Mouse (Mus musculus): ENCODE data around the gene B230219D22Rik. TPM values are rescaled to one million over a fixed set of nuclear protein-coding genes. Genes with fewer than 3 reads are reported as not detected.

B230219D22Rik gene
- polyA plus RNA-seq, 1 experiment from 2014 or later: 10.8 TPM

DNA sequence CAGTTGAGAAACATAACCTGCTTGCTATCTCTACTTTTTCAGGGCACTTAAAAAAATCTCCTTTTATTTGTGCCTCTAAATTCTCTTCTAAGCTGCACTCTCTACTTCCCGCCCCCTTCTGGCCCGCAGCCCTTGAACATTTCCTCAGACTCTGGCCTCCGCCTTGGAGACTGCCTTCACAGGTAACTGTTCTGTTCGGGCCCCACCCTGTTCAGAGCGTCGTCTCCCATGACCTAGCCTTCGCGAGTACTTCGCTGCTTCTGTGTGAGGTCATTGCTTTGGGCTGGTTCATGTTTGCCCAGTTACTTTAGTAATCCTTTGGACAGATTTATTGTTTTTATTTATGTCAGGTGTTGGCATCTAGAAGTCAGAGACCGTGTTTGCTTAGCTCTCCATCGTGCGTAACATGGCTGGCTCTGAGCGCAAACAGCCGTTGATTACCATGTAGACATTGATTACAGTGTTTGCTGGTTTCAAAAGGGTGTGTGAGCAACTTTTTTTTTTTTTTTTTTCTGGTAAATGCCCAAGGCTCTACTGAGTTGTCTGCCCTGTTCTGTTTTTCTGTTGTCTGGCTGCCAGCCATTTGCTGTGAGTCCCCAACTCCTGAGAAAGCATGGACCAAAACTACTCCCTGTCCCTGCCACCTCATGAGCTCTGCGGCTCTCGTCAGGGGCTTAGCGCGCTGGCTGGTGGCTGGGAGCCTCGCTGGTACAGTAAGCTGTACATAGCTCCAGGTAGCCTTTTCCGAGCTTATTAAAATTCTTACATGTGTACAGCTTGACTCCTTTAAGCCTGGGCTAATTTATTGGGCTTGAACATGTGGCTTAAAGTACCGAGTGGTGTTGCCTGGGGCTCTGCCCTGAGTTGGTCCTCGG, 40.9 kb downstream of the B230219D22Rik start:
- H3K9ac ChIP-seq (ENCODE audit: low read depth, low read length): no peak overlapping the region
- no peak overlapping the region for H3K27ac ChIP-seq (ENCODE audit: low read length)
- WGBS (ENCODE audit: insufficient replicate concordance): 81% methylated on average over 22 of the region's 22 CpGs
- H3K4me2 ChIP-seq (ENCODE audit: low read depth, low read length): no peak overlapping the region
- ATAC-seq (ENCODE audit: low read depth): no peak
- H3K27me3 ChIP-seq (ENCODE audit: control insufficient read depth, insufficient read depth, low read depth, low read length): no peaks in the 10 kb centered on the region
- no peaks in the 10 kb centered on the region for H3K36me3 ChIP-seq (ENCODE audit: control insufficient read depth, insufficient read depth)
- H3K4me1 ChIP-seq (ENCODE audit: control insufficient read depth, low read depth, low read length): no peaks in the 10 kb centered on the region
- H3K4me3 ChIP-seq (ENCODE audit: low read depth, low read length): no peak overlapping the region
- no peaks in the 10 kb centered on the region for H3K9me3 ChIP-seq (replicated peaks; ENCODE audit: control insufficient read depth, low read length)

DNA sequence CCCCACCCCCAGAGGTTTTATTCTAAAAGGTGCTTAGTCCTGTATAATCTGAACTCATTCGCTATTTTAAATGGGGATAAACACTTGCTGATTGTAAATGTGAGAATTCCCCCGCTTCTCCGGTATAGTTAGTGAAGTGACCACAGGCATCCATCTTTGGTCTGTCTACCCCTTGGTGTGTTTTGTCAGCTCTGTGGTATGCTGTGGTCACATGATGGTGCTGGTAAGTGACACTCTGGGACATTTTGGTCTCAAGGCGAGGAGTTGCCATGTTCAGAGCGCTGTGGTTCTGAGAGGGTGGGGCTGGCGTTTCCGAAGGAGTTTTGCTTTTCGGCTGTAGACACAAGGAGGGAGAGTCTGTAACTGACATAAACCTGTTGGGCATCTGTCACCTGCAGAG, 45.0 kb downstream of the B230219D22Rik start:
- H3K4me2 ChIP-seq (ENCODE audit: low read depth, low read length): no peak overlapping the region
- no peaks in the 10 kb centered on the region for H3K9me3 ChIP-seq (replicated peaks; ENCODE audit: control insufficient read depth, low read length)
- no peak for ATAC-seq (ENCODE audit: low read depth)
- no peak overlapping the region for H3K27ac ChIP-seq (ENCODE audit: low read length)
- H3K4me1 ChIP-seq (ENCODE audit: control insufficient read depth, low read depth, low read length): no peaks in the 10 kb centered on the region
- no peak overlapping the region for H3K9ac ChIP-seq (ENCODE audit: low read depth, low read length)
- no peak overlapping the region for H3K4me3 ChIP-seq (ENCODE audit: low read depth, low read length)
- H3K27me3 ChIP-seq (ENCODE audit: control insufficient read depth, insufficient read depth, low read depth, low read length): no peaks in the 10 kb centered on the region
- no peaks in the 10 kb centered on the region for H3K36me3 ChIP-seq (ENCODE audit: control insufficient read depth, insufficient read depth)
- 90% methylated on average over 8 of the region's 8 CpGs for WGBS (ENCODE audit: insufficient replicate concordance)

DNA sequence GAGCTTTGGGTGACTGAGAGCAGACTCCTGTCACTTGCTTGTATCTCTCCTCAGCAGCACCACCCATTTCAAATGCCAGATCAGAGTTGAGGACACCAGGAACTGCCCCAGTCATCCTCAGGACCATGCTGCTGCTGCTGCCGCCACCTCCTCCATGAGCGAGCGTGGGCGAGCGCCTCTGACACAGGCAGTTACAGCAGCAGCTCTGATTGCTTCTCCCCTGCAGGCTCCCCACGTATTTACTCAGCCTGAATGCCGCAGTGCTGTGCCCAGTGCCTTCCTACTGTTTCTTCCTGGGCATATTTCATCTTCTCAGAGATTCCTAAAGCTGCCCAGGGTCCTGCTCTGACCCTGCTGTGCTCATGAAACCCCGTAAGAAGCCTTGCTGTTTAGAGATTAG, 49.4 kb downstream of the B230219D22Rik start:
- Histone ChIP-seq H3K4me1 (ENCODE audit: control insufficient read depth, low read depth, low read length) (no peaks in the 10 kb centered on the region), H3K36me3 (ENCODE audit: control insufficient read depth, insufficient read depth) (no peaks in the 10 kb centered on the region), H3K4me3 (ENCODE audit: low read depth, low read length) (no peak overlapping the region), H3K27ac (ENCODE audit: low read length) (no peak overlapping the region), H3K9me3 (replicated peaks; ENCODE audit: control insufficient read depth, low read length) (no peaks in the 10 kb centered on the region), H3K9ac (ENCODE audit: low read depth, low read length) (no peak overlapping the region), H3K27me3 (ENCODE audit: control insufficient read depth, insufficient read depth, low read depth, low read length) (no peaks in the 10 kb centered on the region), H3K4me2 (ENCODE audit: low read depth, low read length) (no peak overlapping the region)
- no peak for ATAC-seq (ENCODE audit: low read depth)
- WGBS (ENCODE audit: insufficient replicate concordance): 72% methylated on average over 8 of the region's 8 CpGs

Other genes starting within 250 kb of the B230219D22Rik start
- 10.4 and 12.1 TPM in 2 replicates for gene Grk6, start 248.1 kb upstream of the B230219D22Rik start, polyA plus RNA-seq (2015; fragmentation: Nextera tagmentation; extraction: Ambion mirVana)
- gene Prr7, start 228.9 kb upstream of the B230219D22Rik start, polyA plus RNA-seq (2015; fragmentation: Nextera tagmentation; extraction: Ambion mirVana): not detected in 2 replicates
- 6.1 and 7.7 TPM in 2 replicates for gene Dbn1, start 205.0 kb upstream of the B230219D22Rik start, polyA plus RNA-seq (2015; fragmentation: Nextera tagmentation; extraction: Ambion mirVana)
- 24.4 and 27.9 TPM in 2 replicates for gene Pdlim7, start 179.4 kb upstream of the B230219D22Rik start, polyA plus RNA-seq (2015; fragmentation: Nextera tagmentation; extraction: Ambion mirVana)
- gene Dok3, start 163.8 kb upstream of the B230219D22Rik start, polyA plus RNA-seq (2015; fragmentation: Nextera tagmentation; extraction: Ambion mirVana): 9.3 and 10.9 TPM in 2 replicates
- 20.9 and 22.0 TPM in 2 replicates for gene Ddx41, start 156.5 kb upstream of the B230219D22Rik start, polyA plus RNA-seq (2015; fragmentation: Nextera tagmentation; extraction: Ambion mirVana)
- 8.4 and 8.7 TPM in 2 replicates for gene Fam193b, start 122.0 kb upstream of the B230219D22Rik start, polyA plus RNA-seq (2015; fragmentation: Nextera tagmentation; extraction: Ambion mirVana)
- 55.7 and 63.6 TPM in 2 replicates for gene Tmed9, start 119.4 kb upstream of the B230219D22Rik start, polyA plus RNA-seq (2015; fragmentation: Nextera tagmentation; extraction: Ambion mirVana)
- gene B4galt7, start 93.2 kb upstream of the B230219D22Rik start, polyA plus RNA-seq (2015; fragmentation: Nextera tagmentation; extraction: Ambion mirVana): 5.7 and 6.5 TPM in 2 replicates
- gene Caml, start 70.1 kb upstream of the B230219D22Rik start, polyA plus RNA-seq (2015; fragmentation: Nextera tagmentation; extraction: Ambion mirVana): 13.0 and 13.3 TPM in 2 replicates
- 14.3 TPM in 2 replicates for gene Ddx46, start 58.1 kb upstream of the B230219D22Rik start, polyA plus RNA-seq (2015; fragmentation: Nextera tagmentation; extraction: Ambion mirVana)
- 30.3 and 31.2 TPM in 2 replicates for gene Txndc15, start 21.5 kb downstream of the B230219D22Rik start, polyA plus RNA-seq (2015; fragmentation: Nextera tagmentation; extraction: Ambion mirVana)
- 30.6 and 32.5 TPM in 2 replicates for gene Pcbd2, start 34.2 kb downstream of the B230219D22Rik start, polyA plus RNA-seq (2015; fragmentation: Nextera tagmentation; extraction: Ambion mirVana)
- gene Catsper3, start 91.4 kb downstream of the B230219D22Rik start, polyA plus RNA-seq (2015; fragmentation: Nextera tagmentation; extraction: Ambion mirVana): 0.07 TPM in 1 of 2 replicates, not detected in the other
- 0.07 TPM in 1 of 2 replicates, not detected in the other for gene Pitx1, start 143.1 kb downstream of the B230219D22Rik start, polyA plus RNA-seq (2015; fragmentation: Nextera tagmentation; extraction: Ambion mirVana)